Mouse (Mus musculus): ENCODE results near the gene Adtrp.

Adtrp gene

GRCm38 (mm10) chr13:41833614-41834139, 13.8 kb downstream of the Adtrp start:
- DNase-seq (ENCODE audit: low read depth in 2 of 2, low spot score in 2 of 2), result no peak

GRCm38 (mm10) chr13:41828296-41828754, 19.2 kb downstream of the Adtrp start:
- DNase-seq (ENCODE audit: low read depth in 2 of 2, low spot score in 2 of 2), result no peak

GRCm38 (mm10) chr13:41827581-41827980, 19.9 kb downstream of the Adtrp start:
- DNase-seq (ENCODE audit: low read depth in 2 of 2, low spot score in 2 of 2), result no peak

- DNase-seq (ENCODE audit: low read depth in 2 of 2, low spot score in 2 of 2), result peak; percentile 18 to 40
Observed at GRCm38 (mm10) chr13:41825379-41825966, 22.0 kb downstream of the Adtrp start.

GRCm38 (mm10) chr13:41823077-41823476, 24.4 kb downstream of the Adtrp start:
- DNase-seq (ENCODE audit: low read depth in 2 of 2, low spot score in 2 of 2), result no peak

- DNase-seq (ENCODE audit: low read depth in 2 of 2, low spot score in 2 of 2), result no peak
Observed at GRCm38 (mm10) chr13:41822617-41823016, 24.9 kb downstream of the Adtrp start.

- DNase-seq (ENCODE audit: low read depth in 2 of 2, low spot score in 2 of 2), result no peak
Observed at GRCm38 (mm10) chr13:41822091-41822490, 25.4 kb downstream of the Adtrp start.

GRCm38 (mm10) chr13:41820947-41821346, 26.5 kb downstream of the Adtrp start:
- DNase-seq (ENCODE audit: low read depth in 2 of 2, low spot score in 2 of 2), result no peak

- DNase-seq (ENCODE audit: low read depth in 2 of 2, low spot score in 2 of 2), result no peak
Observed at GRCm38 (mm10) chr13:41819918-41820317, 27.6 kb downstream of the Adtrp start.

GRCm38 (mm10) chr13:41819484-41819883, 28.0 kb downstream of the Adtrp start:
- no peak for DNase-seq (ENCODE audit: low read depth in 2 of 2, low spot score in 2 of 2)

GRCm38 (mm10) chr13:41817583-41817982, 29.9 kb downstream of the Adtrp start:
- DNase-seq (ENCODE audit: low read depth in 2 of 2, low spot score in 2 of 2), result no peak

GRCm38 (mm10) chr13:41816643-41817042, 30.8 kb downstream of the Adtrp start:
- no peak for DNase-seq (ENCODE audit: low read depth in 2 of 2, low spot score in 2 of 2)

GRCm38 (mm10) chr13:41810776-41811175, 36.7 kb downstream of the Adtrp start:
- DNase-seq (ENCODE audit: low read depth in 2 of 2, low spot score in 2 of 2), result no peak

- DNase-seq (ENCODE audit: low read depth in 2 of 2, low spot score in 2 of 2), result no peak
Observed at GRCm38 (mm10) chr13:41807815-41808214, 39.7 kb downstream of the Adtrp start.

GRCm38 (mm10) chr13:41807300-41807699, 40.2 kb downstream of the Adtrp start:
- no peak for DNase-seq (ENCODE audit: low read depth in 2 of 2, low spot score in 2 of 2)

GRCm38 (mm10) chr13:41805138-41805820, 42.2 kb downstream of the Adtrp start:
- no peak for DNase-seq (ENCODE audit: low read depth in 2 of 2, low spot score in 2 of 2)

- DNase-seq (ENCODE audit: low read depth in 2 of 2, low spot score in 2 of 2), result no peak
Observed at GRCm38 (mm10) chr13:41803656-41804265, 43.7 kb downstream of the Adtrp start.

GRCm38 (mm10) chr13:41801177-41801636, 46.3 kb downstream of the Adtrp start:
- peak; percentile 3 to 23 for DNase-seq (ENCODE audit: low read depth in 2 of 2, low spot score in 2 of 2)

- no peak for DNase-seq (ENCODE audit: low read depth in 2 of 2, low spot score in 2 of 2)
Observed at GRCm38 (mm10) chr13:41792849-41793248, 54.6 kb downstream of the Adtrp start.

- no peak for DNase-seq (ENCODE audit: low read depth in 2 of 2, low spot score in 2 of 2)
Observed at GRCm38 (mm10) chr13:41787863-41788536, 59.5 kb downstream of the Adtrp start.

GRCm38 (mm10) chr13:41786640-41787039, 60.8 kb downstream of the Adtrp start:
- DNase-seq (ENCODE audit: low read depth in 2 of 2, low spot score in 2 of 2), result no peak

Measured in CD8-positive naive resting alpha-beta T cell, adult 2 months (primary cell).